Mouse (Mus musculus) lung, postnatal 14 days (tissue): ENCODE results near the gene Laptm4a.

Experiments
- DNase-seq: peaks from one replicate; pipeline ENCODE4 v3.0.0; 2021

Gene Laptm4a

DNA sequence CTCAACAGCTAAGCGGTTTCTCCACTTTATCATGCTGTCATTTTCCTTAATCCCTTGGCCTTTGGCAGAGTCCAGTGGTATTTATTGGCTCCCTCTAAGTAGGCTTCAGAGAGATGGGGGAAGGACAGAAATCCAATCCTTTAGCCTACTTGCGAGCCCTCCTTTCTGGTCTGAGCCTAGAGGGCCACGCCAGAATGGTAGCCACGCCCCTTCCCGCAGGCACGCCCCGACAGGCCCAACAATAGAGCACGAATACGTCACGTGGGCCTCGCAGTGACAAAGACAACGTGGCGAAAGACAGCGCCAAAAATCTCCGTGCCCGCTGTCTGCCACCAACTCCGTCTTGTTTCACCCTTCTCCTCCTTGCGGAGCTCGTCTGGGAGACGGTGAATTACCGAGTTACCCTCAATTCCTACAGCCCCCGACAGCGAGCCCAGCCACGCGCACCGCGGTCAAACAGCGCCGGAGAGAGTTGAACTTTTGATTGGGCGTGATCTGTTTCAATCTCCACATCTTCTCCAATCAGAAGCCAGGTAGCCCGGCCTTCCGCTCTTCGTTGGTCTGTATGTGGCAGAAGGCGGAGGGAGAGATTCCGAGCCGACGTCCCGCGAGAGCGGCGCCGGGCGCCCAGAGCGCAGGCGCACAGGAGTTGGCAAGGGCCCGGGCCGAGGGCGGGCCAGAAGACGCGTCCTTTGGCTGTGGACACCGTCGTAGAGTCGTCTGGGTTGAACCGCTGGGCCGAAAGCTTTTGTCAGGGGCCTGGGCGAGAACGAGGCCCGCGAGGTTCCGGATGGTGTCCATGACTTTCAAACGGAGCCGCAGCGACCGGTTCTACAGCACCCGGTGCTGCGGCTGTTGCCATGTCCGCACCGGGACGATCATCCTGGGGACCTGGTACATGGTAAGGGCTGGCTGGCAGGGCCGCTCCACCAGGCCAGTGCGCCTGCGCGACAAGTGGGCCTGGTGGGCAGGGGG, at the start of gene Laptm4a:
Gene Laptm4a (plus strand): TSS at position 271 of the 975 bp plus-strand sequence.
- peak; percentile 96 for DNase-seq

DNA sequence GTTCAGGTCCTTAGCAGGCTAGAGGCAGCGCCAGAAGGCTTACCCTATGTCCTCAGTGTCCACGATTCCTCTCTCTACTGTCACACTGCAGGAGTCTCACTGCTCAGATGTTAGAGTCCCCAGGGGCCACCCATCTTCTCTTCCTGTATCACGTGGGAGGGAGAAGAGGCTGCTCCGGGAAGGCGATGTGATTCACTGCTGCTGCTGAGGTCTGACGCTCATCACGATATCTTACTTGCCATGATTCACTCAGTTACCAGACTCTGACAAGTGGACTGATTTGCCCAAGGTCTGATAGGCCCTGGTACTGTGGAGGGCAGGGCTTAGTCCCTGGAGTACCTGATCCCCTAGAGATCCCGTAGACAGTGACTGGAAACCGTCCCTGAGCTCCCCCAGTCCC, 45.9 kb upstream of the Laptm4a start:
- DNase-seq, result no peak

DNA sequence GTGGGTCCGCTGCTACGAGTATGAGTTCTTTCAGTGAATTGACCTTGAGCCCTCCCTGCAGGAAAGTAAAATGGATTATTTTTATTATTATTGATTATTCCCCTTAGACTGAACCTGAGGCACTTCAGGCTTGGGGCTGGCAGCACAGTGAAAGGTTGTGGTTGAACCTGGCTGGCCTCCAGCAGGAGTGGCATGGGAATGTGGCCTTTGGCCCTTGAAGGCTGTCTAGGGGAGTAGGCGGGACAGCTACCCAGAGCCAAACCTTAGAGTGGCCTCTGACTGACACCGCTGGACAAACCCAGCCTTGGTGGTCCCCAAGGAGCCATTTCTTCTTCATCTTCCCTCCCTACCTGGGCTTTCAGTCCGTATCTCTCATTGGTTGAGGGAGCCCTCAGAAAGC, 44.6 kb upstream of the Laptm4a start:
- peak; percentile 72 for DNase-seq

DNA sequence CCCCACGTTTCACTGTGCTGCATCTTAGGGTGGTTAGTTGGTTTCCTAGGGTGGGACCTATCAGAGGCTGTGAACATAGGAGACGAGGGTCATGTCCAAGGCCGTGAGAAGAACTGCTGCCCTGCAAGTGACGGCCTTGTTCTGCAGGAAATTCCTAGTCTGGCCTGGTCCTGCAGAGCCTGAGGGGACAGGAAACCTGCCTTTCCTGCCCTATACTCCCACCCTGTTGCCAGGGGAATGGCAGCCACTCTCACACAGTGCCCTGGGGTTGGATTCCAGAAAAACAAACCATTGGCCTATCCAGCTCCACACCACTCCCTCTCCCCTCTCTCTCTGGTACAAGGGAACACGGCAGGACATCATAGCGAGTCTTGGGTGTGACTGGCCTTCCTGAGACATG, 44.1 kb upstream of the Laptm4a start:
- no peak for DNase-seq

DNA sequence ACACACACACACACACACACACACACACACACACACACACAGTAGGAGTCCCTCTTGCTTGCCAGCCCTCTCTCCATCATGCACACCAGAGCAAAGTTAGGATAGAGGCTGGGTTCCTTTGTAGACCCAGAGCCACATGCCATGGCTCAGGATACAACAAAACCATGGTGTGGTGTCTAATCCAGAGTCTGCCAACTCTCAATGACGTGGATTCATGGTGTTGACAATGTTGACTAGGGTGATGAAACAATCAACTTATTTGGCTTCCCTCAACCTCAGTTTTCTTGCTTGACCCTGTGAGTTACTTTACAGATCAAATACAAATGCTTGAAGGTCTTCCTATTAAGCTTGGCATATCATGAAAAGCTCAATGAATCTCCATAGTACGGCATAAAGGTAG, 42.7 kb upstream of the Laptm4a start:
- no peak for DNase-seq

DNA sequence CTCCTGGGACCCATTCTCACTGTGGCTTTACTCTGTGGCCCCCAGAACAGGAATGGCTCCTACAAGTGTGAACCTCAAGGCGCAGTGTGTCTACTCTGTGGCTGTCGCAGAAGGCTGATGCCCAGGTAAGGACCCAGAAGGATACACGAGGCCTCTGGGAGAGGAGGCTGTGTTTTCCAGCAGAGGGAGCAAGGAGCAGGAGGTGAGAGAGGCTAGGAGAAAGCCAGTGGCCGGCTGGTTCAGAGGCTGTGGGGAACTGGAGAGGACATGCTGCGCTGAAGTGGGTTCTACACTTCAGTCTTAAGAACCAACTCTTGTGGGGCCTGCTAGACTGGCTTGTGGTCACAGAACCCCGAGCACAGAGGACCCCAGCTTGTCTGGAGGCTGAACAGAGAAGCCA, 42.1 kb upstream of the Laptm4a start:
- DNase-seq, result no peak

DNA sequence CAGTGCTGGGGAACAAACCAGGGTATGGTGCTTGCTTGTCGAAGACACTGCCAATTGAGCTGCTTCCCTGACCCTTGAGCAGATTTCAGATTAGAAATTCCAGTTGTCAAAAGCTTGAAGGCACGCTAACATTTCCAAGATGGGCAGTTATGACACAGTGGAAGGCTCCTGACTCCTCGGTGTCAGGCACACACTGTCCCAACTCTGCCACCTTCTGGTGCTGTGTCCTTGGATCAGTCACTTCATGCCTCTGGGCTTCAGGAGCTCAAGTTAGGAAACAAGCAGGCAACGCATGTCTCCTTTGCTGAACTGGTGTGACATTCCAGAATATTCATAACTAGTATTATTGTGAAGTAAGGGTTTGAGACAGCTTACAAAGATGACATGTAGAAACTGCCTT, 39.7 kb upstream of the Laptm4a start:
- DNase-seq, result peak; percentile 64

DNA sequence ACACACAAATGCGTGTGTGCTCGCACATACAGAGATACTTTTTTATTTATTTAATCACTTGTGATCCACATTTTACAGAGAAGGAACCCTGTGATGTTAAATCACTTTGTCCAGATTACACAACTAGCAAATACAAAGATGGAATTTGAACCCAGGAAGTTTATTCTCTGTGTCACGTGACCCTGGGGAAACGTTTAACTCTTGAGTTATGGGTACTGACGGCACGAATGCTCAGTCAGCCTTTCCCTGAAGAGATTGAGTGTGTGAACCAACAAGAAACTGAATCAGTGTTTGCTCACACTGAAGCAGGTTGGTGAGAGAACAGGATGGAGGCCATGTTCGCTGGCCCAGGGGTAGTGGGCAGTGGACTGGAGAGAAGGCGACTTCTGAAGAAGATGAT, 39.1 kb upstream of the Laptm4a start:
- no peak for DNase-seq

DNA sequence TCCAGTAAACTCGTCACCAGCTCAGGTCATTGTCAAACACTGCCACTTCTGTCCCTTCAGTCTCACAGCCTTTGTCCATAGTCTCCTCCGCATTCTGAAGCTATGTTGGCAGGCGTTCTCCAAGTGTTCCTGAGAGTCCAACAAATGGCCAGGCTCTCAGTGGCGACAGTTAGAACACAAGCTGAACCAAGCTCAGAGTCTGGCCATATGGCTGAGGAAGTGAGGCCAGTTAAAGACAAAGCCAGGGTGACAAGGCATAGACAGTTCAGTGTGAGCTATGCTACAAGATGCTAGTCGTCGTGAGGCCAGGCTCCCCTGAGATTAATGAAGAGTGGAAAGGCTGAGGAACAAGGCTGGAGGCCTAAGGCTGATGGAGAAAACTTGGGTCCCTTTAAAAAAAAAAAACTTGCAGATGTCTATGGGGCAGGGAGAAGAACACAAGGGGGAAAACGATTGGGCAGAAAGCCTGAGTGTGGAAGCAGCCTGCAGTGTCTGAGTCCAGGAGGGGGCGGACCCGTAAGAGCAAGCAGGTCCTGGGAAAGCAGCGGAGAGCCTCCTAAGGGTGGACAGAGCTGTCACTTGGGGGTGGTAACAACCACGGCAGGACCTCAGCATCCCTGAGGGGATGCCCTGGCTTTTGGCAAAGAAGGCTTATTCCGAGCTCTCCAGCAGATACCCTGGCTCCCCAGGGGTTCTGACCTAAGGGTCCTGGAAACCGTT, 36.9 kb upstream of the Laptm4a start:
- peak; percentile 26 for DNase-seq

DNA sequence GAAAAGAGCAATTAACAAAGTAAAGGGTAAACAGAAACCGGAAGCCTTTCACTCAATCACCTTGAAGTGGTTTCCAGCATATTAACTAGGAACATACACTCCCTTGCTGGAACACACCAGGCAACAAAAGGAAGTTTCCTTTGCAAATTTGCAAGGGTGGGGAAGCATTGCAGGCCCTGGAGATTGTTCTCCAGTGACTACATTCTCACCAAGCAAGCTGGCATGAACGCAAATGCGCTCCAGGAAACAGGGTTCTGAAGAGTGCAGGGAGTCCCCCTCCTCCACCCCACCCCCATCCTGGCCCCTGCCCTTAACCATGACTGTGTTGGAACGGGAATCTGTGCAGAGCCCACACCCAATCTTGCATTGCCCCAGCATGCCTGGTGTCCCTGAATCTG, 36.3 kb upstream of the Laptm4a start:
- DNase-seq, result peak; percentile 26

DNA sequence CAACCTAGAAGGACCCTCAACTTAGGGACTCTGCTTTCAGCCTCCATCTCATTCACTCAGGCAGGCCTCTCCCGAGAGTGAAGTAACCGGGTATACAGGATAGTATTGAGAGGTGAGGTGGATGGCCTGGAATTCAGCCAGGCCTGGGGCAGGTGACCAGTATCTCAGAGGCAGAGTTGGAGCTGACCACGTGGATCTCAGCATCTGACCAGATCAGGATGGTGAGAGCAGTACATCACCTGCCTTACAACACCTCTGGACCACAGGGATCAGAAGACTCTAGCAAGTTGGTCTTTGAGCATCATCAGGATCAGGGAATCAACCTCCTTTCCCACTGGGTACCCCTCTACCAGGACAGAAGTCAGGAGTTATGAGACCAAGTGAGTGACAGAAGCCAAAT, 35.5 kb upstream of the Laptm4a start:
- no peak for DNase-seq

DNA sequence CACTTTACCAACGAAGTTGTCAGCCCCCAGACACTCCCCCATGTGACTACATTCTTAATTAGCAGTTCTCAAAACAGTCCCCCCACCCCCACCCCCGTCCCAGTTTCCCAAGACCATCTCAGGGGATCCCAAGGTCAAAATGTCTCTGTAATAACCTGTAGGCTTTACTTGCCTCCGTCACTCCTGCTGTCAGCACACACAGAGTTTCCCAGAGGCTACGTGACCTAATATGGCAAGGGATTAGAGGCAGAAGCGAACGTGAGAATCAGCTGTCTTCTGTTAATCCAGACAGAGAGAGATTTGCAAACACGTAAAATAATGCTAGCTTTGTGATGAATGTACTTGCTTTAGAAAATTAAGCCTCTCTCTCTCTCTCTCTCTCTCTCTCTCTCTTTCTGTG, 33.0 kb upstream of the Laptm4a start:
- no peak for DNase-seq

DNA sequence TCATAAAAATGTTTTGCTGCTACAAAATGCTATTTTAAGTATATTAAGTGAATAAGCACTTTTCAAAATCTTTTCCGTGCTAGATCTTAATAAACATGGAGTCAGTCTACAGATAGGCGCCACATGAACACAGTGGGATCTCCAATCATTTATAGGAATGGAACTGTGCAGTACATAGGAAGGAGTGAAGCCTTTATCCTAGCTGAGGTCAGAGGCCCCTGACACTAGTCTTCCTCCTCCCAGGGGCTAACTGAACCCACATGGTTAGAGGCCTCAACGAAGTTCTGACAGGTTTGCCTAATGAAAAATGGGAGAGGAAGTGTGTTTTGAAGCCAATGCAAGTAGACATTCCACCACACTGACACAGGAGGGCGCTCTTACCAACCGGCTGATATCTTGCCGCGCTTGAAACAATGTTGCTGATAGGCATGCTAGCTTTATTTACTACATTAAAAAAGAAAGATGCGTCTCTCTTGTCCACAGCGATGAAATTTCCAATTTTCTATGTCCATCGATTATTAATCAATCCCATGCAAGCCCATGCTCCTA, 32.3 kb upstream of the Laptm4a start:
- DNase-seq, result peak; percentile 85

DNA sequence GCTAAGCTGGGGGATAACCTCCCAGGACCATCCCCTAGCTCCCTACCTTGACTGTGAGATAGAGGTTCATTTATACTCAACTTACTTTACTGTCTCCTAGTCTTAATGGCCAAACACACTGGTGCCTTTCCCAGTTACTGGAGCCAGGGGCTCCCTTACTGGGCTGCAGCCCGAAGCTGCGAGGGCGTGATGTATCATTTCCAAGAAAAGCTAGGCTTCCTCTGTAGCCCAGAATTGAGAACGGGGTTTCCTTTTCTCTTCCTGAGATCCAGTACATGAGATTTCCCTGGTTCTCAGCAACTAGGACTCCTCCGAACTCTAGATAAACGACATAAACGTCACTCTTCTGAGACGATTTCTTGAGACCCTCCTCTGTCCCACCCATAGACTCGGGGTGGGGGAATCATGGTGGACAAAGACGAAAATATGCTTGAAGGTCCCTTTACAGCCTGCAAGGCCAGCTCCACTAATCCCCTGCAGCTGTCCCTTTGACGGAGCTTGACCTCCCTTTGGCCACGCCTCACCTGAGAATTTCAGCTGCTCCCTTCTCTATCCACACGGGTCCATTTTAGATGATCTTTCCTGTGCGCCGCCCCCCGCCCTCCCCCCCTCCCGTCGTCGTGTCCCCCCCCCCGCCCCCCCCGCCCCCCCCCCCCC, 28.5 kb upstream of the Laptm4a start:
- no peak for DNase-seq

DNA sequence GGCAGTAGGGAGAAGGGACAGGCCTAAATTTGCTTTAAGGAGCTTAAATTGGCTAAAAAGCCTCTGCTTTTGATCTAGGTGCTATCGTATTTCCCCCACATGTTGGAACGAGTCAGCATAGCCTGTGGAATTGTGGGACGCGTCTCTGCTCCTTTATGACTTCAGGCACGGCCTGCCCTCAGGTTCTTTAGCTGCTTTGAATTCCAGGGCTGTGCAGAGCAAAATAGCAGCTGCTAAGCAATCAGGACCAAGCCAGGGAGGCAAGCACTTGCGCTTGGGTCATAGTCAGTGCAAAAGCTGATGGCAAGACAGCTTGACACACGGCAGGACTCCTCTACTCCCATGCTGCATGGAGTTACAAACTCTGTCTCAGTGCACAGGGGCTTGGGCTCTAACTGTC, 24.3 kb upstream of the Laptm4a start:
- no peak for DNase-seq

DNA sequence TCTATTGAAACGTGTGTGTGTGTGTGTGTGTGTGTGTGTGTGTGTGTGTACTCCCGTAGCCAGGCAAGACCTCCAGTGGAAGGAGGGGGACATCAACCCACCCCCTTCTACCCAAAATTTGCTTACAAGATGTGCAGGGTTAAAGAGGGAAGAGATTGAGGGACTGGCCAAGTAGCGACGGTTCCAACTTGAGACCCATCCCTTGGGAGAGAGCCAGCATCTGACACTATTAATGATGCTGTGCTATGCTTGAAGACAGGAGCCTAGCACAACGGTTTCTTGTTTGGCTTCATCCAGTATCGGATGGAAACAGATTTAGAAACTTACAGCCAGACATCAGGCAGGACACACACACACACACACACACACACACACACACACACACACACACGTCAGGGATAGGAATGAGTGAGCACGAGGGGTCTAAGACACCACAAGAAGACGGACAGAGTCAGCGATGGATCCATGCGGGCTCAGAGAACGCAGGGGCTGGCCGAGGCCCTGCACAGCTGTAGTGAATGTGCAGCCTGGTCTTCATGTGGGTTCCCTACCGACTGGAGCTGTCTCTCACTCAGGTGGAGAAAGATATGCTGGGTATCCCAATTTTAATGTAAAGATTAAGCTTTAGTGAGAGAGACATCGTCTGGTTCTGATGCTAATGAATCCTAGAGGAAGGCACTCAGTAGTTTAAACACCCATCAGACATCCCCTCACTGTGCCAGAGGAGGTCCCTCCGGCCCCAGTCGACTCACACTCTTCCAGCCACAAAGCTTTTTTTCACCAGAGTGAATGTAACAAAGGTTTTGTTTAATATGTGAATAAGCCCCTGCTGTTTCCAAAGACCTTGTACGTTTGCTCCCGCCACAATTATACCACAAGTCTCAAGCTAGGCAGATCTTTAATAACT, 22.3 kb upstream of the Laptm4a start:
- DNase-seq, result no peak

DNA sequence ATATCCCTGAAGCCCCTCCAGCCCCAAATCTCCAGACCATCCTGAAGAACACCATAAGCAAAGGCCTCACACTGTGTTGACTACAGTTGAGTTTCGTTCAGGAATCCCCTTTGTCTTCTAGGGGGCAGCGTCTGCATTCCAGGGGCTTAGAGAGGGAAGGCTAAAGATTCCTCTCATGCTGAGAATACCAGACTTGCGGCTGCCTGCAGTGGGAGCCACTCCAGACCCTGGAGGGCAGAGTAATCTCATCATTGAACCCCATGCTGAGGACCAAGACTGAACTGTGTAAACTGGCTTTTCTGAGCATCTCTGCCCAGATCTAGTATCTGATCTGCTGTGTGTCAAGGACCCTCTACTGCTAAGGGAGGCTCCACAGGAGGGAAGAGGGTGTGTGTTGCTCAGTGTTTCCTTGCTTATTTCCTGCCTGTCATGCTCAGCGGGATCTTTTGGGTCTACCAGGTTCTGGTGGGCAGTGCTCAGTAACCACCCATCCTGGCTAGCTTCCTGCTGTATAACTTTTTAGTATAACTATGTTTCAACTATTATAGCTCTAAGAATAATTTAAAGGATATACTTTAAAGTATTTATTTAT, 21.3 kb upstream of the Laptm4a start:
- DNase-seq, result no peak

DNA sequence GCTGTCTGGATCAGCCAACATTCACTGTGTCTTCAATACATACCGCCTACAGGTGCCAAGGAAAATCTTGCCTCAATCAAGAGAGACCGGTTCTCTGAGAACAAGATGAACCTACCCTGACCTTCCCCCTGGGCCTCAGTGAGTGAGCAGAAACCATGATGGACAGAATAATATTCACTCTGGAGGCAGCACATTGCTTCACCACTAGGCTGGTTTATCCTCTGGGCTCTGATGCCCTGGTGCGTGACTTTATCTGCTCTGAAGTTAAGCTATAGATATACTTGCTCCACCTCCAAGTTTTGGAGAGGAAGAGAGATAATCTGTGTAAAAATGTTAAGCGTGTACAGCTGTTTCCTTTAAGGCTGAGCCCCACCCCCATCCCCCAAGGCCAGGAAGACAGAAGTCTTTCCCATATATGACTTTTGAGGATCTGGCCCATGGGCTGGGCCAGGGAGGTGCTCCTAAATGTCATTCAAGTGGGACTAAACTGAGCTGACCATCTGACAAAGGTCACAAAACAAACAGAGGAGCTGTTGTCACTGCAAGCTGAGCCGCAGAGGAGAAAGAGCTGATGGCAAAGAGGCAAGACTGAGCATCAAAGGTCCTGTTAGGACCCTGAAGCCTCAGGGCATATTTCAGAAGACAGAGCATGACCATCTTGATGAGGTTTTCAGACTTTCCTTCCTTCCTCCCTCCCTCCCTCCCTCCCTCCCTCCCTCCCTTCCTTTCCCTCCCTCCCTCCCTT, 20.4 kb upstream of the Laptm4a start:
- no peak for DNase-seq

DNA sequence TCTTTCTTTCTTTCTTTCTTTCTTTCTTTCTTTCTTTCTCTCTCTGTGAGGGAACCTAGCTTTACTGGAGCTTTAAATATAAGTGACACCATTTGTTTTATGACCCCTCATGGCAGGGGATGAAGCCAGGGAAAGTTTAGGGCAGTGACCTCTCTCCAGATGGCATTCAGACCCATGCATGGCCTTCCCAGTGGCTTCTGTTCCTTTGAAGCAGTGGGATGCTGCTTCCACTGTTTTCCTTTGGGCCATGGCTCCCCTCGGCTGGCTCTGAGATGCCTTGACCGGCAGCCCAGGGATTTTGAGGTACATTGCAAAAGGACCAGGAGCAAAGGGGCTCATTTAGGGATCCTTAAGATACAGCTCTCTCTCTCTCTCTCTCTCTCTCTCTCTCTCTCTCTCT, 19.5 kb upstream of the Laptm4a start:
- DNase-seq, result no peak

DNA sequence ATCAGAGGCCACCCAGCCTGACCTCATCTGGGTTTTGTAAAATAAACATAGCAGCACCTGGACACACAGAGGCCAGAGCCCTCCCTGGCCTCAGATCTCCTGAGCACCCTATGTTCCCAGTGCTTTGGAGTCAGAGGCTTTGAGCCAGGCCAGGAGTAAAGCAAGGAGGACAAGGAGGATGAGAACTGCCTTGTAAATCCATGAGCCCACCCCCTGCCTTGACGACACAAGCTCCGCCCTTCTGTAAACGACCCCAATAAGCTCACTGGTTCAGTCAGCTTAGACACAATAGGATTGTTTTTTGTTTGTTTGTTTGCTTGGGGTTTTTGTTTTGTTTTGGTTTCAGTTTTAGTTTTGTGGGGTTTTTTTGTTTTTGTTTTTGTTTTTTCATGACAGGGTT, 19.0 kb upstream of the Laptm4a start:
- no peak for DNase-seq
